Mouse (Mus musculus) lung, postnatal 0 days (tissue): Measurements from ENCODE around the gene Bst1.

Experiments
- CTCF ChIP-seq: IDR thresholded peaks from 2 replicates; pipeline ENCODE4 v1.5.1; 2016; ENCODE audit warnings: antibody characterized with exemption, mild to moderate bottlenecking
- EP300 ChIP-seq: IDR thresholded peaks from 2 replicates; pipeline ENCODE4 v1.6.1; 2016; ENCODE audit warnings: antibody characterized with exemption, mild to moderate bottlenecking, control low read depth

- TF ChIP-seq CTCF (no peak), EP300 (no peak)
Observed at GRCm38 (mm10) chr5:43800700-43801099, 18.0 kb upstream of the Bst1 start.
